Mouse (Mus musculus) embryonic fibroblast, embryonic 13.5 days (primary cell): ENCODE results near the gene Ppp2r5e. TPM values are rescaled to one million over a fixed set of nuclear protein-coding genes. Genes with fewer than 3 reads are reported as not detected.

Experiments used
- H3K27ac ChIP-seq: 2 replicates; pipeline ENCODE4 v1.5.1; 2012; ENCODE audit warnings: low read length, control low read depth, inconsistent platforms; ENCODE audit not compliant: insufficient read depth
- H3K4me1 ChIP-seq: 2 replicates; pipeline ENCODE4 v1.6.1; 2011; ENCODE audit warnings: low read length; ENCODE audit not compliant: control insufficient read depth, insufficient read depth
- H3K4me3 ChIP-seq: 2 replicates; pipeline ENCODE4 v1.5.1; 2011; ENCODE audit warnings: mild to moderate bottlenecking, control low read depth, low read length; ENCODE audit not compliant: insufficient read depth
- CTCF ChIP-seq: IDR thresholded peaks from 2 replicates; pipeline ENCODE4 v1.5.1; 2011; ENCODE audit warnings: mild to moderate bottlenecking, control low read depth, low read length, moderate library complexity, borderline replicate concordance; ENCODE audit not compliant: insufficient read depth
- POLR2A ChIP-seq: IDR thresholded peaks from 2 replicates; pipeline ENCODE4 v1.6.1; 2011; ENCODE audit warnings: low read depth, mild to moderate bottlenecking, control low read depth, low read length, moderate library complexity
- polyA plus RNA-seq: library from polyadenylated mRNA; stranded (reverse); fragments of >200 nt; gene quantifications from 2 replicates; pipeline ENCODE4 v1.2.4, GENCODE M21; 2011; ENCODE audit warnings: low read depth; ENCODE audit not compliant: missing spikeins, insufficient read length

Gene Ppp2r5e
- 37.9 and 43.2 TPM in 2 replicates for polyA plus RNA-seq

DNA sequence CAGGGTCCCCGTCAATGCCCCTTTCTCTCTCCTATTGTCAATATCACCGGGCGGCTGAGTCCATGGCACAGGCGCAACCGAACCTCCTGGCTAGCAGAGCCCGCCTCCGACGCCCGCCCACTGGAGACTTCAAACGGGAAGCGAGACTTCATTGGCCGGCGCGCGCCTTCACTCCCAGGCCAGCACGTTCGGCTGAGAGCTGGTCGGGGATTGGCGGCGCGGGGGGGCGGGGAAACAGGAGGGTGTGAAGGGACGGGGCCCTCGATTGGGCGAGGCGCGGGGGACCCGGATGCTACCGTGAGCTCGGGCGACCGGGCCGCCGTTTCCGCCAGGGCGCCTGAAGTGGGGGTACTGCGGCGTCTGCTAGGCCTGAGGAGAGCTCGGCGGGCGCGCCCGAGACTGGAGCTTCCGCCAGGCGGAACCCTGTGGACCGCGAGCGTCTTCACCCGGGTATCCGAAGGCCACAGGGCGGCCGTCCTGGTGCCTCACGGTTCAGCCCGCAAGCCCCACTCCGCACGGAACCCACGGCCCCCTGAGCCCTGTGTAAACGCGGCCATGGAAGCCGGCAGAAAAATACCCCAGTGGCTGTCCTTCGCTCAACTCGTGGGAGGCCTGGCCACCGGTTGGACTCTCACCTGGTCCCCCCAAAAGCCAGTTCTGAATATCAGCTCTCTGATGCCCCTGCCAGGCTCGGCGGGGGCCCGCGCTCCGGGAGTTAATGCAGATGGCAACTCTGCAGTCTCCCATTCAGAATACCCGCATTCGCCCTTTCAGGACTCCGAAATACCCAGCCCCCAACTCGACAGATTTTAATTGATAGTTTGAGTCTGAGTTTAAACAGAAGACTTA is at the start of gene Ppp2r5e:
Gene Ppp2r5e, minus strand, starts transcription at position 92 of the 849 bp plus-strand sequence.
- H3K4me3 ChIP-seq, result peak within 1 kb of the TSS; percentile 97
- peak within 1 kb of the TSS; percentile 82 for H3K27ac ChIP-seq
- TF ChIP-seq POLR2A, result peak; percentile 69
- no peak for TF ChIP-seq CTCF
- H3K4me1 ChIP-seq, result no peaks in the 10 kb centered on the region

- no peak for TF ChIP-seq CTCF
- no peak for TF ChIP-seq POLR2A
- no peaks in the 10 kb centered on the region for H3K4me1 ChIP-seq
- H3K4me3 ChIP-seq, result no peak overlapping the region
- H3K27ac ChIP-seq, result no peak overlapping the region
Observed at GRCm38 (mm10) chr12:75645780-75646179, 49.7 kb upstream of the Ppp2r5e start.

DNA sequence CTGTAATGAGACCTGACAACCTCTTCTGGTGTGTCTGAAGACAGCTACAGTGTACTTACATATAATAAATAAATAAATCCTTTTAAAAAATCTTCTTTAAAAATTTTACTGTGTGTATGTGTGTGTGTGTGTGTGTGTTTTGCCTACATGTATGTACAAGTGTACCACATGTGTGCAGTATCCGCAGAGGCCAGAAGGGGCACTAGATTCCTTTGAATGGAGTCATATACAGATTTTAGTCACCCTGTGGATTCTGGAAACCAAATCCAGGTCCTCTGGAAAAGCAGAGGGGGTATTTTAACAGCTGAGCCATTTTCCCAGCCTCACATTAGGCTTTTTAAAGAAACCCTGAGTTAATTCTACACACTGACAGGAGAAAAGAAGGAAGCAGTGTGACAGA is 45.7 kb upstream of the Ppp2r5e start:
- H3K27ac ChIP-seq, result no peak overlapping the region
- no peak overlapping the region for H3K4me3 ChIP-seq
- no peaks in the 10 kb centered on the region for H3K4me1 ChIP-seq
- TF ChIP-seq POLR2A (no peak), CTCF (no peak)

- TF ChIP-seq POLR2A, result no peak
- TF ChIP-seq CTCF, result no peak
- Histone ChIP-seq H3K27ac (no peak overlapping the region), H3K4me1 (peaks cover 2% of the 10 kb centered on the region; the same call in 1 of the 2 replicates), H3K4me3 (no peak overlapping the region)
Observed at GRCm38 (mm10) chr12:75638345-75638744, 42.3 kb upstream of the Ppp2r5e start.

GRCm38 (mm10) chr12:75637103-75637502 is 41.1 kb upstream of the Ppp2r5e start:
- no peak overlapping the region for H3K27ac ChIP-seq
- H3K4me3 ChIP-seq, result no peak overlapping the region
- H3K4me1 ChIP-seq, result peaks cover 2% of the 10 kb centered on the region; the same call in 1 of the 2 replicates
- TF ChIP-seq POLR2A, result no peak
- TF ChIP-seq CTCF, result no peak

DNA sequence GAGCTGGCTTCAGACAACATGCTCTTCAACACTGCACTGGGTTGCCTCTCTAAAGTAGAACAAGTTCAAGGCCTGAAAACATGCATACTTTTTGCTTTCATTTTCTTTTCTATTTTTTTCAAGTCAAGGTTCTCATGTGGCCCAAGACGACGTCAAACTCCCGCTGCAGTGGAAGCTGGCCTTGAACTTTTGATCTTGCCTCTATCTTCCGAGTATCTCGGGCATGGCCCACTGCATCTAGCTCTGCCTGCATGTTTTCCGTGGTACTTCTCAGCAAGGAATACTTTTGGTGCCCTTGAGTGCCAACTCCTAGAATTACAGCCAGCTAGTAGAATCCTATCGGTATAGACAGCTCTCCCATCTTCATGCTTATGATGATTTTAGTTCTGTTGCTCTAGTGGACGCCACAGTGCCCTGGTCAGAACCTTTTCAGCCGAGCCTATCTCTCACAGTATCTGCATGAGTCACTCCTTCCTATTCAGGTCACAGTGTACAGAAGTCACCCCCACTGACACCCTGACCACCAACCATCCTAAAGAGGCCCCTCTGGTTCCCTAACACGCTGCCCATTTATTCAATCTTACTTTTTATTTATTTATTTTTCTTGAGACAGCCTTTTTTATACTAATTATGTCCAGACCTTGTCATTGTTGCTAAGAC is 39.9 kb upstream of the Ppp2r5e start:
- no peak for TF ChIP-seq POLR2A
- TF ChIP-seq CTCF, result no peak
- no peak overlapping the region for H3K27ac ChIP-seq
- H3K4me3 ChIP-seq, result no peak overlapping the region
- peaks cover 2% of the 10 kb centered on the region; the same call in 1 of the 2 replicates for H3K4me1 ChIP-seq

GRCm38 (mm10) chr12:75629618-75630017 is 33.6 kb upstream of the Ppp2r5e start:
- no peak overlapping the region for H3K4me3 ChIP-seq
- no peak for TF ChIP-seq POLR2A
- TF ChIP-seq CTCF, result no peak
- no peak overlapping the region for H3K27ac ChIP-seq
- H3K4me1 ChIP-seq, result peaks cover 2% of the 10 kb centered on the region; the same call in 1 of the 2 replicates

- Histone ChIP-seq H3K27ac (no peak overlapping the region), H3K4me1 (no peaks in the 10 kb centered on the region), H3K4me3 (no peak overlapping the region)
- TF ChIP-seq POLR2A, result no peak
- no peak for TF ChIP-seq CTCF
Observed at GRCm38 (mm10) chr12:75623292-75623691, 27.2 kb upstream of the Ppp2r5e start.

DNA sequence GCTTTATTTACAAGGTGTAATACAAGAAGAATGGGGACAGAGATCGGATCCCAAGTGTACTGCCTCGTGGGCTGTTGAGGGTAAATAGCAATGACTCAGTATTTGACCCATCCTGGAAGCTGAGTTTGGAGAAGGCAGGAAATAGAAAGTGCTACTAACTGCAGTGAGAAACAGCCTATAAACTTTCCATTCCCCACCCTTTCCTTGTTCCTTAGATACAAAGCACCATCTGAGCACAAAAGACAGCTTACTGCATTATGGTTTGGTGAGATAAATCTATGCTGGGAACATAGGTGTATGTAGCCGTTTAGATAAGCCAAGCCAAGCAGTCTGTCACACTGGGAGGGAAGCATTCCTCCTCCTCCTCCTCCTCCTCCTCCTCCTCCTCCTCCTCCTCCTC is 26.8 kb upstream of the Ppp2r5e start:
- no peak overlapping the region for H3K4me3 ChIP-seq
- H3K27ac ChIP-seq, result no peak overlapping the region
- TF ChIP-seq POLR2A, result no peak
- no peak for TF ChIP-seq CTCF
- no peaks in the 10 kb centered on the region for H3K4me1 ChIP-seq

DNA sequence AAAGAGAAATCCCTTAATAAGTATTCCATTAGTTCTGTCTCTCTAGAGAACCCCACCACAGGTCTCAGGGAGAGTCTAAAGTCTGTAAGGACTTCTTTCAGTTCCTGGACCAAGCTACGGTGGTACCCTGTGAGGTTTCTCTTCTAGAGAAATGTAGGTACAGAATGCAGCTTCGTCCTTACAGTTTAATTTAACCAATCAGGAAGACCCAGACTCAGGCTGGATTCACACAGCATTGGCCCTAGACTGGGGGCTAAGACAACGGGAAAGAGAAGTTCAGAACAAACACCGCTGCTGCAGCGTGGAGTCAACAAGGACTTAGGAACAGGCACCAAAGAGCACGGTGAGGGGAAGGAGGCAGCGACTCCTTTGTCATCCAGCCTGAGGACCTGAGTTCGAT is 20.8 kb upstream of the Ppp2r5e start:
- Histone ChIP-seq H3K4me1 (no peaks in the 10 kb centered on the region), H3K27ac (no peak overlapping the region), H3K4me3 (no peak overlapping the region)
- TF ChIP-seq CTCF, result no peak
- TF ChIP-seq POLR2A, result no peak
